Mouse (Mus musculus) liver, embryonic 13.5 days (tissue): ENCODE results near the gene Chrng. TPM values are rescaled to one million over a fixed set of nuclear protein-coding genes. Genes with fewer than 3 reads are reported as not detected.

Experiments used
- ATAC-seq: fragments of 200-750 bp; cut with Nextera tagmentation; 2 replicates; pipeline ENCODE4 v1.8.0; 2017; ENCODE audit warnings: low read depth, mild to moderate bottlenecking, moderate number of reproducible peaks, moderate library complexity
- DNase-seq: peaks from one replicate; pipeline ENCODE4 v3.0.0; 2022
- H3K27ac ChIP-seq: fragments of 300-500 bp; sonication (generic); 2 replicates; pipeline ENCODE4 v1.5.1; 2015; ENCODE audit warnings: moderate library complexity, mild to moderate bottlenecking, inconsistent platforms
- H3K27me3 ChIP-seq: fragments of 300-500 bp; sonication (generic); 2 replicates; pipeline ENCODE4 v1.6.1; 2015; ENCODE audit warnings: mild to moderate bottlenecking, inconsistent platforms
- H3K36me3 ChIP-seq: fragments of 300-500 bp; sonication (generic); 2 replicates; pipeline ENCODE4 v1.6.1; 2015; ENCODE audit warnings: mild to moderate bottlenecking, inconsistent platforms
- H3K4me1 ChIP-seq: fragments of 300-500 bp; sonication (generic); replicated peaks from 2 replicates; pipeline ENCODE4 v1.6.1; 2015; ENCODE audit warnings: inconsistent platforms
- H3K4me2 ChIP-seq: fragments of 300-500 bp; sonication (generic); 2 replicates; pipeline ENCODE4 v1.6.1; 2015; ENCODE audit warnings: inconsistent platforms, mild to moderate bottlenecking, moderate library complexity
- H3K4me3 ChIP-seq: fragments of 300-500 bp; sonication (generic); replicated peaks from 2 replicates; pipeline ENCODE4 v1.5.1; 2015; ENCODE audit warnings: mild to moderate bottlenecking, inconsistent platforms
- H3K9ac ChIP-seq: fragments of 300-500 bp; sonication (generic); 2 replicates; pipeline ENCODE4 v1.6.1; 2015; ENCODE audit warnings: mild to moderate bottlenecking, inconsistent platforms
- H3K9me3 ChIP-seq: fragments of 300-500 bp; sonication (generic); replicated peaks from 2 replicates; pipeline ENCODE4 v1.6.1; 2016; ENCODE audit warnings: inconsistent platforms
- WGBS: fragments of 180-500 bp; shearing (Covaris S2); methylation state at CpG from one replicate; pipeline ENCODE4 v1.1.7; 2015; ENCODE audit not compliant: insufficient replicate concordance; 5-methylcytosine and 5-hydroxymethylcytosine counted together
- polyA plus RNA-seq: library from polyadenylated mRNA; unstranded; fragments of >200 nt; fragmentation: Nextera tagmentation; extraction: Ambion mirVana; gene quantifications from 2 replicates; pipeline ENCODE4 v1.2.1, GENCODE M21; 2015

The Chrng gene
- polyA plus RNA-seq, 1 experiment from 2014 or later: 0.70 TPM

DNA sequence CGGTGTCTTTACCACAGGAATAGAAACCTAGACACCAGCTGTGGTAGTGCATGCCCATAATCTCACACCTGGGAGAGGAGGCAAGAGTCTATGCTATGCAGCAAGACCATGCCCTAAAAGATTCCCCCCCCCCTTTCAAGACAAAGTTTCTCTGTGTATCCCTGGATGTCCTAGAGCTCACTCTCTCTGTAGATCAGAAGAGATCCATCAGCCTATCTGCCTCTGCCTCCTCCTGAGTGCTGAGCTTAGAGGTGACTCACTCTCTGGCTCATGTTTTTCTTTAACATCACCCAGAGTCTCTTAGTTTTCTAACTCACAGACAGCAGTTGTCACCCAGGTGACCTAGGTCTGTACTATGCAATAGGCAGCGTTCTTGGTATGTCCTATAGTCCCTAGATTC is 54.9 kb downstream of the Chrng start:
- H3K36me3 ChIP-seq: no peaks in the 10 kb centered on the region
- no peaks in the 10 kb centered on the region for H3K9me3 ChIP-seq
- DNase-seq (no peak), ATAC-seq (no peak)
- H3K9ac ChIP-seq: no peak overlapping the region
- H3K27me3 ChIP-seq: peaks cover 82% of the 10 kb centered on the region
- H3K4me1 ChIP-seq: peaks cover 6% of the 10 kb centered on the region
- WGBS: 30% methylated on average over 2 of the region's 2 CpGs
- no peak overlapping the region for H3K4me2 ChIP-seq
- no peak overlapping the region for H3K4me3 ChIP-seq
- no peak overlapping the region for H3K27ac ChIP-seq

Other genes starting within 250 kb of the Chrng start
- gene Alppl2, start 114.7 kb upstream of the Chrng start, polyA plus RNA-seq: not detected in 2 replicates
- gene Alpi, start 103.1 kb upstream of the Chrng start, polyA plus RNA-seq: not detected in 2 replicates
- gene Akp3, start 79.7 kb upstream of the Chrng start, polyA plus RNA-seq: not detected in 2 replicates
- gene Ecel1, start 48.1 kb upstream of the Chrng start, polyA plus RNA-seq: 0.12 TPM in 1 of 2 replicates, not detected in the other
- not detected in 2 replicates for gene Prss56, start 21.3 kb upstream of the Chrng start, polyA plus RNA-seq
- 0.13 TPM in 1 of 2 replicates, not detected in the other for gene Chrnd, start 14.1 kb upstream of the Chrng start, polyA plus RNA-seq
- gene Eif4e2, start 9.3 kb downstream of the Chrng start, polyA plus RNA-seq: 101 and 109 TPM in 2 replicates
- 0.07 TPM in 1 of 2 replicates, not detected in the other for gene Efhd1, start 59.7 kb downstream of the Chrng start, polyA plus RNA-seq
- 18.7 and 21.2 TPM in 2 replicates for gene Gigyf2, start 122.3 kb downstream of the Chrng start, polyA plus RNA-seq
- gene Kcnj13, start 190.1 kb downstream of the Chrng start, polyA plus RNA-seq: 0.32 and 0.35 TPM in 2 replicates